Mouse (Mus musculus) brain, embryonic 14.5 days (tissue): ENCODE results near the gene Tnfrsf1b.

Experiments
- CTCF ChIP-seq: fragments of 200-500 bp; IDR thresholded peaks from 2 replicates; pipeline ENCODE4 v1.5.1; 2012; ENCODE audit warnings: inconsistent platforms, mild to moderate bottlenecking, moderate library complexity, borderline replicate concordance; ENCODE audit not compliant: insufficient read depth, insufficient read length; ENCODE audit errors: extremely low read depth
- POLR2A ChIP-seq: fragments of 200-500 bp; IDR thresholded peaks from 2 replicates; pipeline ENCODE4 v1.6.1; 2012; ENCODE audit warnings: mild to moderate bottlenecking, inconsistent platforms, borderline replicate concordance; ENCODE audit not compliant: poor library complexity, insufficient read depth, insufficient read length, severe bottlenecking; ENCODE audit errors: extremely low read depth

- no peak for TF ChIP-seq CTCF
- no peak for TF ChIP-seq POLR2A
These were observed 5.9 kb downstream of the Tnfrsf1b start for GRCm38 (mm10) chr4:145240723-145241231.
